Mouse (Mus musculus) kidney, embryonic 16.5 days (tissue): ENCODE measurements around the gene Gm49380. TPM values are rescaled to one million over a fixed set of nuclear protein-coding genes. Genes with fewer than 3 reads are reported as not detected.

Experiments
- ATAC-seq: fragments of 200-750 bp; cut with Nextera tagmentation; 2 replicates; pipeline ENCODE4 v1.8.0; 2017; ENCODE audit warnings: moderate TSS enrichment; ENCODE audit not compliant: low FRiP score, low TSS enrichment
- H3K27ac ChIP-seq: fragments of 300-500 bp; sonication (generic); 2 replicates; pipeline ENCODE4 v1.5.1; 2014; ENCODE audit warnings: low read length
- H3K27me3 ChIP-seq: fragments of 300-500 bp; sonication (generic); 2 replicates; pipeline ENCODE4 v1.6.1; 2014; ENCODE audit warnings: low read length, control low read depth, mixed read lengths; ENCODE audit not compliant: insufficient read depth
- H3K36me3 ChIP-seq: fragments of 300-500 bp; sonication (generic); 2 replicates; pipeline ENCODE4 v1.6.1; 2014; ENCODE audit warnings: low read length, control low read depth, mixed read lengths; ENCODE audit not compliant: insufficient read depth
- H3K4me1 ChIP-seq: fragments of 300-500 bp; sonication (generic); 2 replicates; pipeline ENCODE4 v1.6.1; 2014; ENCODE audit warnings: low read length, control low read depth, mixed read lengths; ENCODE audit not compliant: insufficient read depth
- H3K4me2 ChIP-seq: fragments of 300-500 bp; sonication (generic); replicated peaks from 2 replicates; pipeline ENCODE4 v1.6.1; 2014; ENCODE audit warnings: low read depth, low read length
- H3K4me3 ChIP-seq: fragments of 300-500 bp; sonication (generic); 2 replicates; pipeline ENCODE4 v1.5.1; 2014; ENCODE audit warnings: mild to moderate bottlenecking, low read length
- H3K9ac ChIP-seq: fragments of 300-500 bp; sonication (generic); replicated peaks from 2 replicates; pipeline ENCODE4 v1.6.1; 2014; ENCODE audit warnings: low read length
- H3K9me3 ChIP-seq: fragments of 300-500 bp; sonication (generic); 2 replicates; pipeline ENCODE4 v1.6.1; 2016; ENCODE audit warnings: low read length, control low read depth
- WGBS: fragments of 180-500 bp; shearing (Covaris S2); extraction: QIAGEN DNeasy Blood & Tissue Kit; methylation state at CpG from one replicate; pipeline ENCODE4 v1.1.7; 2014; 5-methylcytosine and 5-hydroxymethylcytosine counted together
- polyA plus RNA-seq: library from polyadenylated mRNA; unstranded; fragments of >200 nt; fragmentation: Nextera tagmentation; extraction: Ambion mirVana; gene quantifications from 2 replicates; pipeline ENCODE4 v1.2.1, GENCODE M21; 2015

Gm49380 gene
- polyA plus RNA-seq, 1 experiment from 2014 or later = 0.25 TPM

DNA sequence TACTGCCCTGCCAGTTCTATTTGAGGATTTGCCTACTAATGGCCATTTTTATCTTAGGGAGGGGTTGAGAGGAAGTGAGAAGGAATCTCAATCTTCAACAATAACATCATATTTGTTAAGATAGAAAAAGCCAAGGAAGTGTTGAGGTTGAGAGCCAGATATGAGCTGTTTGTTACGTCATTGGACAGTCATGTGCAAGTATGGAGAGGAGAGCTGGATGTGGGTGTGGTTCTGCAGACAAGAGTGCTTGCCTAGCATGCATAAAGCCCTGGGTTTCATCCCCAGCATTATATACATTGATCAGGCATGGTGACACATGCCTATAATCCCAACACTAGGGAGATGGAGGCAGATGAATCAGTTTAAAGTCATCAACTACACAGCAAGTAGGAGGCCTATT lies 59.4 kb downstream of the Gm49380 start:
- 73% methylated on average over 1 of the region's 1 CpGs for WGBS
- Histone ChIP-seq H3K27ac (no peak overlapping the region), H3K9ac (no peak overlapping the region), H3K4me3 (no peak overlapping the region), H3K27me3 (no peaks in the 10 kb centered on the region), H3K4me2 (no peak overlapping the region), H3K36me3 (no peaks in the 10 kb centered on the region), H3K4me1 (no peaks in the 10 kb centered on the region), H3K9me3 (no peaks in the 10 kb centered on the region; the same call in 1 of the 2 replicates)
- no peak for ATAC-seq

DNA sequence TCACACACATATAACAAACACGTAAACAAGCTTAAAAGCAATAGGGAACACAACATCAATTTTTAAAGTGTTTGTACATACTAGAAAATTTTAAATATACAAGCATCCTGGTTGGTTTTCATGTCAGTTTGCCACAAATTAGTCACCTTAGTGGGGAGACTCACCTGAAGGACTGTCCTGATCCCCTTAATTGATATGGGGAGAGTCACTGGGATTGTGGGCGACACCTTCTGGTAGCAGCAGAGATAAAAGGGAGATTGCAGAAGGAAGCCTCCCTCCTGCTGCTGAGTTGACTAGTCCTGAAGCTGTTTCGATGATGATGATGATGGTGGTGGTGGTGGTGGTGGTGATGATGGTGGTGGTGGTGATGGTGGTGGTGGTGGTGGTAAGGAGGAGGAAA lies 60.4 kb downstream of the Gm49380 start:
- Histone ChIP-seq H3K9ac (no peak overlapping the region), H3K27ac (no peak overlapping the region), H3K27me3 (no peaks in the 10 kb centered on the region), H3K9me3 (no peaks in the 10 kb centered on the region; the same call in 1 of the 2 replicates), H3K4me1 (no peaks in the 10 kb centered on the region), H3K36me3 (no peaks in the 10 kb centered on the region), H3K4me2 (no peak overlapping the region), H3K4me3 (no peak overlapping the region)
- no peak for ATAC-seq
- 69% methylated on average over 3 of the region's 3 CpGs for WGBS

DNA sequence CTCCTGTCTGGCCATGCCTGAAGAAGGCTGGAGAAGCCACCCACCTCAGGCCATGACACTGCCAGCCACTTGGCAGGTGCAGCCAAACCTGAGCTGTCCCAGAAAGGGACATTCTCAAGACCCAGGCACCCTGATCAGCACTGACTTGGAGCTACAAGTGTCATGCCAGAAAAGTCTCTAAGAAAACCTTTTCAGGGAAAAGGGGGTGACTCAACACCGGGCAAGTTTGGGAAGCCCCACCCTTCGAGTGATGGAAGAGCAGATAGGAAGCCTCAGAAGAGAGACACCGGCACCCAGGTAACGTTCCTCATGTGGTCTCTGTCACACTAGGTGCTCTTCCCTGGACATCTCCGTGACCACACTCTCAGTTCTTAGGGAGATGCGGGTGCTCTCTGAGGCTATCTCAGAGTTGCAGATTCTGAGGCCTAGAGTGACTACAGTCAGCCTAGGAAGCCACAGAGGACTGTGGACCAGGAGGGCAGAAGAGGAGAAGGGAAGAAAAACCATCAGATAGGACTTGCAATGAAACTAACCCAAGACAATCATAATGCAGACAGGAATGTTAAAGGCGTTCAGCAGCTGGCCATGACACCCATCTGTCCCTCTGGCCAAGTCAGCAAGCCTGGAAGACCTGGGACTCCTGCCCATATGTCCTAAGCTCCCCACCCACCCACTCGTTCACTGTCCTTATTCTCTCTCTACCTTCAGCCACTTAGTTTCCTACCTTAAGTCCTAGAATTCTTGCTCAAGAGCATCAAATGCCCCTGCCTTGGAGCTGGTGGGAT lies 63.7 kb downstream of the Gm49380 start:
- no peak overlapping the region for H3K4me3 ChIP-seq
- H3K4me1 ChIP-seq = no peaks in the 10 kb centered on the region
- no peak overlapping the region for H3K4me2 ChIP-seq
- peaks cover 9% of the 10 kb centered on the region for H3K27me3 ChIP-seq
- H3K36me3 ChIP-seq = no peaks in the 10 kb centered on the region
- WGBS = 86% methylated on average over 8 of the region's 8 CpGs
- no peak overlapping the region for H3K9ac ChIP-seq
- no peak overlapping the region for H3K27ac ChIP-seq
- no peaks in the 10 kb centered on the region for H3K9me3 ChIP-seq
- ATAC-seq = no peak

DNA sequence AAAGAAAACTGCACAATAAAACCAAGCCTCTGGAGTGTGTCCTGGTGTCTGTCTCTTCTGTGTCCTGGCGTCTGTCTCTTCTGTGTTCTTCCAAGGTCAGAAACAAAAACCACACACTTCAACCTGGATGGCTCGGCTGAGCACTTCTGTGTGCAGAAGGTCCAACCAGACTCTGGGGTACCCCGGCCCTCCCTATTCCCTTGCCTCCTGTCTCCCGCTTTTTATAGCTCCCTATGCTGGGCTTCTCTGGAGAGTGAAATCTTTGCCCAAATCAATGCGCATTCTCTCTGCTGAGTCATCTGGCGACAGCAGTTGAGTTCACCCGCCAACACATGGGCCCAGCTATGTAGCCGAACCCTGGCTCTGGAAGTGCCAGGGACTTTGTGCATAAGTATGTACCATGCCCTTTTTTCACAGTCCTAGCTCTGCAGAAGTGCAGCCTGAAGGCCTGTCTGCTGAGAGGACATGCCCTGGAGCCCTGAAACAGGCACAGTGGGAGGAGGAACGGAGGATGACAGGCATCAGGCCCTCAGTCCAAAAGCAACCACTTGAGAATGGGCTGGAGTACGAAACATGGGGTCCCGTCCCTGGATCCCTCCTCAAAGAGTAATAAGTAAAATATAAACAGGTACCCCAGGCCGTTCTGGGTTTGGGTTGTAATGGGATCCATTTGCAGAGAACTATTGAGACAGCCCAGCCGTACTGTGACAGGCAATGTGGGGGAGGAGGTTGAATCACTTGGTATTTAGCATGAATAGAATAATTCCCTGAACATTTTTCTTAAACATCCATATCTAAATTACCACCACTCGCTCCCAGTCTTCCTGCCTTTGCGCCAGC lies 64.5 kb downstream of the Gm49380 start:
- Histone ChIP-seq H3K27me3 (peaks cover 17% of the 10 kb centered on the region), H3K9me3 (no peaks in the 10 kb centered on the region), H3K9ac (no peak overlapping the region), H3K4me3 (no peak overlapping the region), H3K36me3 (no peaks in the 10 kb centered on the region), H3K27ac (no peak overlapping the region), H3K4me2 (no peak overlapping the region), H3K4me1 (peaks cover 7% of the 10 kb centered on the region; the same call in 1 of the 2 replicates)
- no peak for ATAC-seq
- 69% methylated on average over 15 of the region's 15 CpGs for WGBS

DNA sequence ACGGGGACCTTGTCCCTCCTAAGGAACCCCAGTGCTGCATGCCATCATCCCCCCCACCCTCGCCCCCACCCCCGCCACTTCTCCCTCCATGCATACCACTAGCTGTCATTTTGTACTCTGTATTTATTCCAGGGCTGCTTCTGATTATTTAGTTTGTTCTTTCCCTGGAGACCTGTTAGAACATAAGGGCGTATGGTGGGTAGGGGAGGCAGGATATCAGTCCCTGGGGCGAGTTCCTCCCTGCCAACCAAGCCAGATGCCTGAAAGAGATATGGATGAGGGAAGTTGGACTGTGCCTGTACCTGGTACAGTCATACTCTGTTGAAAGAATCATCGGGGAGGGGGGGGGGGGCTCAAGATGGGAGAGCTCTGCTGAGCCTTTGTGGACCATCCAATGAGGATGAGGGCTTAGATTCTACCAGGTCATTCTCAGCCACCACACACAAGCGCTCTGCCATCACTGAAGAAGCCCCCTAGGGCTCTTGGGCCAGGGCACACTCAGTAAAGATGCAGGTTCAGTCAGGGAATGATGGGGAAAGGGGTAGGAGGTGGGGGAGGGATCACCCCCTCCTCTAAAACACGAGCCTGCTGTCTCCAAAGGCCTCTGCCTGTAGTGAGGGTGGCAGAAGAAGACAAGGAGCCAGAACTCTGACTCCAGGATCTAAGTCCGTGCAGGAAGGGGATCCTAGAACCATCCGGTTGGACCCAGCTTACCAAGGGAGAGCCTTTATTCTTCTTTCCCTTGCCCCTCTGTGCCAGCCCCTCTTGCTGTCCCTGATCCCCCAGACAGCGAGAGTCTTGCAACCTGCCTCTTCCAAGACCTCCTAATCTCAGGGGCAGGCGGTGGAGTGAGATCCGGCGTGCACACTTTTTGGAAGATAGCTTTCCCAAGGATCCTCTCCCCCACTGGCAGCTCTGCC lies 65.5 kb downstream of the Gm49380 start:
- ATAC-seq = no peak
- WGBS = 77% methylated on average over 14 of the region's 14 CpGs
- no peak overlapping the region for H3K4me3 ChIP-seq
- no peaks in the 10 kb centered on the region for H3K9me3 ChIP-seq
- H3K4me1 ChIP-seq = peaks cover 15% of the 10 kb centered on the region; the same call in 1 of the 2 replicates
- H3K4me2 ChIP-seq = no peak overlapping the region
- H3K9ac ChIP-seq = no peak overlapping the region
- no peaks in the 10 kb centered on the region for H3K36me3 ChIP-seq
- H3K27me3 ChIP-seq = peaks cover 23% of the 10 kb centered on the region
- no peak overlapping the region for H3K27ac ChIP-seq

DNA sequence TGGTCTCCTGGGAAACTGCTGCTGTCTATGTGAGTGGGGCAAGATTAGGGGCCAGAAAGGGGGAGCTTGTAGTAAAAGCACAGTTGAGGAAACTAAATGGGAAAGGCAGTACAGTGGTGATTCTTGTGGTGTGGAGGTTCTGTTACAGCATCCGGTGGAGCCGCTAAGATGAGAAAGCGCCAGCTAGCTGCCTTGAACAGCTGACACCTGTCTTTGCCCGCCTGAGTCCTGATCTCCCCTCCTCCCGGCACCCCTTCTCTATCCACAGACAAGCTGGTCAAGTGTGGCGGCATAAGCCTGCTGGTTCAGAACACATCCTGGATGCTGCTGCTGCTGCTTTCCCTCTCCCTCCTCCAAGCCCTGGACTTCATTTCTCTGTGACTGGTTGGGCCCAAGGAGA lies 66.2 kb downstream of the Gm49380 start:
- WGBS = 45% methylated on average over 6 of the region's 6 CpGs
- Histone ChIP-seq H3K27ac (no peak overlapping the region), H3K4me1 (peaks cover 16% of the 10 kb centered on the region; the same call in 1 of the 2 replicates), H3K9me3 (no peaks in the 10 kb centered on the region), H3K4me3 (no peak overlapping the region), H3K4me2 (no peak overlapping the region), H3K36me3 (no peaks in the 10 kb centered on the region), H3K9ac (no peak overlapping the region), H3K27me3 (peaks cover 26% of the 10 kb centered on the region)
- no peak for ATAC-seq

DNA sequence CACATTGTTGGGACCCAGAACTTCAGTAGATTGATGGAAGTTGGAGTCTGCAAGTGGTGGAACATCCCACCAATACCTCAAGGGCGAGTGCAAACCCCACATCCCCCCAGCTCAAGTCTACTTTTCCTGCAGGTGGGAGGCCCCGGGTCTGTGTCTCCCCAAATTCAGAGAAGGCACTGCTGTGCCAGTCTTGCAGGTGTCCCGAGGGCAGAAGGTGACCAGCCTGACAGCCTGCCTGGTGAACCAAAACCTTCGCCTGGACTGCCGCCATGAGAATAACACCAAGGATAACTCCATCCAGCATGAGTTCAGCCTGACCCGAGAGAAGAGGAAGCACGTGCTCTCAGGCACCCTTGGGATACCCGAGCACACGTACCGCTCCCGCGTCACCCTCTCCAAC lies 66.9 kb downstream of the Gm49380 start:
- no peak overlapping the region for H3K4me2 ChIP-seq
- peaks cover 16% of the 10 kb centered on the region; the same call in 1 of the 2 replicates for H3K4me1 ChIP-seq
- H3K9ac ChIP-seq = no peak overlapping the region
- H3K9me3 ChIP-seq = no peaks in the 10 kb centered on the region
- no peak for ATAC-seq
- WGBS = 85% methylated on average over 12 of the region's 12 CpGs
- no peak overlapping the region for H3K27ac ChIP-seq
- no peaks in the 10 kb centered on the region for H3K36me3 ChIP-seq
- peaks cover 30% of the 10 kb centered on the region for H3K27me3 ChIP-seq
- no peak overlapping the region for H3K4me3 ChIP-seq

DNA sequence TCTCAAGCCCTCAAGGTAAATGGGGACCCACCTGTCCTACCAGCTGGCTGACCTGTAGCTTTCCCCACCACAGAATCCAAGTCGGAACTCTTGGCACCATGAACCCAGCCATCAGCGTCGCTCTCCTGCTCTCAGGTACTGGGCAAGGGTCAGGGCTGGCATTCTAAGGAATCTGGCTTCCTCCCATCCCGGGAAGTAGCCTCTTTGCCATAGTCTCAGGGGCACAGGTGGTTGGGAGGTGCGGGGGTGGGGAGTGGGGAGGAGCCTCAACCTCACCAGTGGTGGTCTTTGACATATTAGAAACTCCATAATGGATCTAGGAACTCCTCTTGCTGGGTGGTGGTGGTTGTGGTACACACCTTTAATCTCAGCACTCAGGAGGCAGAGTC lies 67.4 kb downstream of the Gm49380 start:
- H3K4me2 ChIP-seq = no peak overlapping the region
- no peak for ATAC-seq
- peaks cover 30% of the 10 kb centered on the region for H3K27me3 ChIP-seq
- H3K4me1 ChIP-seq = peaks cover 16% of the 10 kb centered on the region; the same call in 1 of the 2 replicates
- H3K9me3 ChIP-seq = no peaks in the 10 kb centered on the region
- no peaks in the 10 kb centered on the region for H3K36me3 ChIP-seq
- WGBS = 79% methylated on average over 5 of the region's 5 CpGs
- no peak overlapping the region for H3K9ac ChIP-seq
- no peak overlapping the region for H3K27ac ChIP-seq
- H3K4me3 ChIP-seq = no peak overlapping the region

DNA sequence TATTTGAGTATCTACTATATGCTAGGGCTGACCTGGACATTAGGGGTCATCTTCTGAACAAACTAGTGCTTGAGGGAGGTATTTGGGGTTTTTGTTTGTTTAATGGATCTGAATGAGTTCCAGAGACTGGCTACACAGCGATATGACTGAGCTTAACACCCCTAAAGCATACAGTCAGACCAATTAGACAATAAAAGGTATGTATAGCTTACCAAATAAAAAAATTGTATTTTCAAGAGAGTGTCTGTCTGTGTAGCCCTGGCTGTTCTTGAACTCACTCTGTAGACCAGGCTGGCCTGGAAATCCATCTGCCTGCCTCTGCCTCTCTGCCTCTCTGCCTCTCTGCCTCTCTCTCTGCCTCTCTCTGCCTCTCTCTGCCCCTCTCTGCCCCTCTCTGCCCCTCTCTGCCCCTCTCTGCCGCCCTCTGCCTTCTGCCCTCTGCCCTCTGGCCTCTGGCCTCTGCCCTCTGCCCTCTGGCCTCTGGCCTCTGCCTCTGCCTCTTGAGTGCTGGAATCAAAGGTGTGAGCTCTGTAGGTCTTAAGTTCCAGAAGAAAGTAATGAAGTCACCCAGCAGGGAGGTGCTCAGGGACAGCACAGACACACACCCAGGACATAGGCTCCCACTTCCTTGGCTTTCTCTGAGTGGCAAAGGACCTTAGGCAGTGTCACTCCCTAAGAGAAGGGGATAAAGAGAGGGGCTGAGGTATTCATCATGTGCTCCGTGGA lies 68.0 kb downstream of the Gm49380 start:
- peak overlapping the region; percentile 50; the same call in 1 of the 2 replicates for H3K4me3 ChIP-seq
- no peaks in the 10 kb centered on the region for H3K36me3 ChIP-seq
- ATAC-seq = no peak
- H3K4me2 ChIP-seq = peak overlapping the region; percentile 60; the same call in 1 of the 2 replicates
- H3K27ac ChIP-seq = no peak overlapping the region
- peaks cover 30% of the 10 kb centered on the region for H3K27me3 ChIP-seq
- H3K4me1 ChIP-seq = peaks cover 16% of the 10 kb centered on the region; the same call in 1 of the 2 replicates
- no peaks in the 10 kb centered on the region for H3K9me3 ChIP-seq
- no peak overlapping the region for H3K9ac ChIP-seq
- 76% methylated on average over 3 of the region's 3 CpGs for WGBS
